Mouse (Mus musculus): Measurements from ENCODE around the gene Sumf1. TPM values are rescaled to one million over a fixed set of nuclear protein-coding genes. Genes with fewer than 3 reads are reported as not detected.

Sumf1 gene
- polyA plus RNA-seq, 1 experiment from 2014 or later, result 15.9 TPM

GRCm38 (mm10) chr6:108101936-108102830 lies 83.2 kb downstream of the Sumf1 start:
- peaks cover 5% of the 10 kb centered on the region; the same call in 1 of the 2 replicates for H3K4me1 ChIP-seq
- 90% methylated on average over 10 of the region's 10 CpGs for WGBS
- ATAC-seq (ENCODE audit: low FRiP score, low read depth), result no peak
- no peaks in the 10 kb centered on the region for H3K9me3 ChIP-seq
- H3K4me2 ChIP-seq (replicated peaks), result no peak overlapping the region
- H3K36me3 ChIP-seq, result no peaks in the 10 kb centered on the region
- no peaks in the 10 kb centered on the region for H3K27me3 ChIP-seq
- no peak overlapping the region for H3K4me3 ChIP-seq
- no peak overlapping the region for H3K27ac ChIP-seq (replicated peaks)
- no peak overlapping the region for H3K9ac ChIP-seq (replicated peaks)

GRCm38 (mm10) chr6:108098846-108099217 lies 86.5 kb downstream of the Sumf1 start:
- H3K4me3 ChIP-seq, result no peak overlapping the region
- no peaks in the 10 kb centered on the region for H3K27me3 ChIP-seq
- H3K4me2 ChIP-seq (replicated peaks), result no peak overlapping the region
- peak; percentile 72 for ATAC-seq (ENCODE audit: low FRiP score, low read depth)
- H3K27ac ChIP-seq (replicated peaks), result no peak overlapping the region
- H3K9ac ChIP-seq (replicated peaks), result no peak overlapping the region
- no peaks in the 10 kb centered on the region for H3K36me3 ChIP-seq
- WGBS, result 49% methylated on average over 3 of the region's 3 CpGs
- peaks cover 5% of the 10 kb centered on the region; the same call in 1 of the 2 replicates for H3K4me1 ChIP-seq
- no peaks in the 10 kb centered on the region for H3K9me3 ChIP-seq

GRCm38 (mm10) chr6:108098171-108098845 lies 87.1 kb downstream of the Sumf1 start:
- no peaks in the 10 kb centered on the region for H3K36me3 ChIP-seq
- no peaks in the 10 kb centered on the region for H3K9me3 ChIP-seq
- peaks cover 5% of the 10 kb centered on the region; the same call in 1 of the 2 replicates for H3K4me1 ChIP-seq
- no peak overlapping the region for H3K4me3 ChIP-seq
- no peak overlapping the region for H3K4me2 ChIP-seq (replicated peaks)
- H3K27me3 ChIP-seq, result no peaks in the 10 kb centered on the region
- no peak overlapping the region for H3K27ac ChIP-seq (replicated peaks)
- no peak overlapping the region for H3K9ac ChIP-seq (replicated peaks)
- 18% methylated on average over 9 of the region's 9 CpGs for WGBS
- ATAC-seq (ENCODE audit: low FRiP score, low read depth), result peak; percentile 89

- Histone ChIP-seq H3K9ac (replicated peaks) (no peak overlapping the region), H3K4me1 (peaks cover 5% of the 10 kb centered on the region; the same call in 1 of the 2 replicates), H3K9me3 (no peaks in the 10 kb centered on the region), H3K27me3 (no peaks in the 10 kb centered on the region), H3K36me3 (no peaks in the 10 kb centered on the region), H3K4me2 (replicated peaks) (no peak overlapping the region), H3K27ac (replicated peaks) (no peak overlapping the region), H3K4me3 (no peak overlapping the region)
- WGBS, result 81% methylated on average over 5 of the region's 5 CpGs
- no peak for ATAC-seq (ENCODE audit: low FRiP score, low read depth)
Measured at GRCm38 (mm10) chr6:108095445-108095844, 89.9 kb downstream of the Sumf1 start.

- no peak overlapping the region for H3K4me3 ChIP-seq
- no peaks in the 10 kb centered on the region for H3K36me3 ChIP-seq
- H3K27me3 ChIP-seq, result no peaks in the 10 kb centered on the region
- H3K4me2 ChIP-seq (replicated peaks), result no peak overlapping the region
- no peak for ATAC-seq (ENCODE audit: low FRiP score, low read depth)
- WGBS, result 83% methylated on average over 3 of the region's 3 CpGs
- H3K27ac ChIP-seq (replicated peaks), result no peak overlapping the region
- no peaks in the 10 kb centered on the region for H3K9me3 ChIP-seq
- 0 out of 2 replicates have a peak, but pooled peaks cover 2% of the 10 kb centered on the region for H3K4me1 ChIP-seq
- H3K9ac ChIP-seq (replicated peaks), result no peak overlapping the region
Measured at GRCm38 (mm10) chr6:108093449-108093848, 91.9 kb downstream of the Sumf1 start.

- Histone ChIP-seq H3K27ac (replicated peaks) (no peak overlapping the region), H3K9me3 (no peaks in the 10 kb centered on the region)
- WGBS, result 88% methylated on average over 3 of the region's 3 CpGs
Measured at GRCm38 (mm10) chr6:108092646-108093045, 92.7 kb downstream of the Sumf1 start.

GRCm38 (mm10) chr6:108091296-108091695 lies 94.1 kb downstream of the Sumf1 start:
- no peaks in the 10 kb centered on the region for H3K36me3 ChIP-seq
- H3K27me3 ChIP-seq, result no peaks in the 10 kb centered on the region
- H3K27ac ChIP-seq (replicated peaks), result no peak overlapping the region
- no peak overlapping the region for H3K4me2 ChIP-seq (replicated peaks)
- H3K9me3 ChIP-seq, result no peaks in the 10 kb centered on the region
- no peak overlapping the region for H3K4me3 ChIP-seq
- ATAC-seq (ENCODE audit: low FRiP score, low read depth), result no peak
- 76% methylated on average over 1 of the region's 1 CpGs for WGBS
- no peak overlapping the region for H3K9ac ChIP-seq (replicated peaks)
- H3K4me1 ChIP-seq, result no peaks in the 10 kb centered on the region

More at GRCm38 (mm10) chr6:108092646-108093045, 92.7 kb downstream of the Sumf1 start:
- H3K9ac ChIP-seq (replicated peaks), result no peak overlapping the region
- no peaks in the 10 kb centered on the region for H3K4me1 ChIP-seq
- no peak overlapping the region for H3K4me2 ChIP-seq (replicated peaks)
- H3K4me3 ChIP-seq, result no peak overlapping the region
- ATAC-seq (ENCODE audit: low FRiP score, low read depth), result no peak
- H3K27me3 ChIP-seq, result no peaks in the 10 kb centered on the region
- H3K36me3 ChIP-seq, result no peaks in the 10 kb centered on the region

- no peak for ATAC-seq (ENCODE audit: low FRiP score, low read depth)
- H3K4me3 ChIP-seq, result no peak overlapping the region
- H3K36me3 ChIP-seq, result peaks cover 20% of the 10 kb centered on the region
- H3K27ac ChIP-seq (replicated peaks), result no peak overlapping the region
- H3K9ac ChIP-seq (replicated peaks), result no peak overlapping the region
- 96% methylated on average over 7 of the region's 7 CpGs for WGBS
- H3K4me1 ChIP-seq, result no peaks in the 10 kb centered on the region
- H3K27me3 ChIP-seq, result no peaks in the 10 kb centered on the region
- no peak overlapping the region for H3K4me2 ChIP-seq (replicated peaks)
- 0 out of 2 replicates have a peak, but pooled peaks cover 6% of the 10 kb centered on the region for H3K9me3 ChIP-seq
Measured at GRCm38 (mm10) chr6:108075857-108076256, 109.5 kb downstream of the Sumf1 start.

GRCm38 (mm10) chr6:108074624-108075023 lies 110.8 kb downstream of the Sumf1 start:
- WGBS, result 92% methylated on average over 10 of the region's 10 CpGs
- H3K9me3 ChIP-seq, result 0 out of 2 replicates have a peak, but pooled peaks cover 6% of the 10 kb centered on the region
- H3K27me3 ChIP-seq, result no peaks in the 10 kb centered on the region
- no peak overlapping the region for H3K4me2 ChIP-seq (replicated peaks)
- no peak overlapping the region for H3K27ac ChIP-seq (replicated peaks)
- H3K36me3 ChIP-seq, result peaks cover 20% of the 10 kb centered on the region
- no peak overlapping the region for H3K4me3 ChIP-seq
- no peak overlapping the region for H3K9ac ChIP-seq (replicated peaks)
- H3K4me1 ChIP-seq, result no peaks in the 10 kb centered on the region
- ATAC-seq (ENCODE audit: low FRiP score, low read depth), result no peak

GRCm38 (mm10) chr6:108073931-108074330 lies 111.5 kb downstream of the Sumf1 start:
- H3K4me3 ChIP-seq, result no peak overlapping the region
- 85% methylated on average over 2 of the region's 2 CpGs for WGBS
- peaks cover 20% of the 10 kb centered on the region for H3K36me3 ChIP-seq
- ATAC-seq (ENCODE audit: low FRiP score, low read depth), result no peak
- H3K27me3 ChIP-seq, result no peaks in the 10 kb centered on the region
- H3K9ac ChIP-seq (replicated peaks), result no peak overlapping the region
- H3K27ac ChIP-seq (replicated peaks), result no peak overlapping the region
- H3K4me1 ChIP-seq, result no peaks in the 10 kb centered on the region
- H3K4me2 ChIP-seq (replicated peaks), result no peak overlapping the region
- H3K9me3 ChIP-seq, result 0 out of 2 replicates have a peak, but pooled peaks cover 6% of the 10 kb centered on the region

GRCm38 (mm10) chr6:108073071-108073470 lies 112.3 kb downstream of the Sumf1 start:
- no peak overlapping the region for H3K27ac ChIP-seq (replicated peaks)

GRCm38 (mm10) chr6:108070947-108071346 lies 114.4 kb downstream of the Sumf1 start:
- 88% methylated on average over 7 of the region's 7 CpGs for WGBS
- Histone ChIP-seq H3K36me3 (peaks cover 15% of the 10 kb centered on the region), H3K9me3 (0 out of 2 replicates have a peak, but pooled peaks cover 6% of the 10 kb centered on the region), H3K4me1 (no peaks in the 10 kb centered on the region), H3K27ac (replicated peaks) (no peak overlapping the region), H3K4me3 (no peak overlapping the region), H3K4me2 (replicated peaks) (no peak overlapping the region), H3K9ac (replicated peaks) (no peak overlapping the region), H3K27me3 (no peaks in the 10 kb centered on the region)
- no peak for ATAC-seq (ENCODE audit: low FRiP score, low read depth)

More at GRCm38 (mm10) chr6:108073071-108073470, 112.3 kb downstream of the Sumf1 start:
- Histone ChIP-seq H3K27me3 (no peaks in the 10 kb centered on the region), H3K4me2 (replicated peaks) (no peak overlapping the region), H3K4me3 (no peak overlapping the region), H3K36me3 (peaks cover 20% of the 10 kb centered on the region), H3K9ac (replicated peaks) (no peak overlapping the region), H3K9me3 (0 out of 2 replicates have a peak, but pooled peaks cover 6% of the 10 kb centered on the region), H3K4me1 (no peaks in the 10 kb centered on the region)
- ATAC-seq (ENCODE audit: low FRiP score, low read depth), result no peak
- 76% methylated on average over 5 of the region's 5 CpGs for WGBS
